Mouse (Mus musculus) stomach, embryonic 14.5 days (tissue): ENCODE results near the gene Adm. TPM values are rescaled to one million over a fixed set of nuclear protein-coding genes. Genes with fewer than 3 reads are reported as not detected.
"Not testable (repeated sequence)": the region's sequence is repeated elsewhere in the genome, so short reads cannot be mapped to it uniquely, and the experiment has no call there.

ENCODE experiments used
- ATAC-seq: fragments of 200-750 bp; cut with Nextera tagmentation; 2 replicates; pipeline ENCODE4 v1.8.0; 2017; ENCODE audit warnings: low read depth, moderate TSS enrichment; ENCODE audit not compliant: insufficient number of reproducible peaks, insufficient read depth, low FRiP score
- H3K27ac ChIP-seq: fragments of 300-500 bp; sonication (generic); 2 replicates; pipeline ENCODE4 v1.5.1; 2014; ENCODE audit warnings: mild to moderate bottlenecking, low read length, moderate library complexity, mixed read lengths
- H3K27me3 ChIP-seq: fragments of 300-500 bp; sonication (generic); 2 replicates; pipeline ENCODE4 v1.6.1; 2014; ENCODE audit warnings: low read length, control low read depth, mixed read lengths; ENCODE audit not compliant: control insufficient read depth, insufficient read depth
- H3K36me3 ChIP-seq: fragments of 300-500 bp; sonication (generic); 2 replicates; pipeline ENCODE4 v1.6.1; 2014; ENCODE audit warnings: mild to moderate bottlenecking, control low read depth, low read length, moderate library complexity, mixed read lengths; ENCODE audit not compliant: control insufficient read depth, insufficient read depth
- H3K4me1 ChIP-seq: fragments of 300-500 bp; sonication (generic); 2 replicates; pipeline ENCODE4 v1.6.1; 2014; ENCODE audit warnings: low read length, control low read depth, mixed read lengths; ENCODE audit not compliant: control insufficient read depth, insufficient read depth
- H3K4me2 ChIP-seq: fragments of 300-500 bp; sonication (generic); replicated peaks from 2 replicates; pipeline ENCODE4 v1.6.1; 2014; ENCODE audit warnings: low read depth, low read length, control low read depth
- H3K4me3 ChIP-seq: fragments of 300-500 bp; sonication (generic); 2 replicates; pipeline ENCODE4 v1.5.1; 2014; ENCODE audit warnings: low read depth, low read length, control low read depth
- H3K9ac ChIP-seq: fragments of 300-500 bp; sonication (generic); replicated peaks from 2 replicates; pipeline ENCODE4 v1.6.1; 2014; ENCODE audit warnings: low read depth, mild to moderate bottlenecking, control low read depth, low read length, moderate library complexity, mixed read lengths
- H3K9me3 ChIP-seq: fragments of 300-500 bp; sonication (generic); 2 replicates; pipeline ENCODE4 v1.6.1; 2016; ENCODE audit warnings: low read depth, low read length, control low read depth; ENCODE audit not compliant: control insufficient read depth
- WGBS: fragments of 180-500 bp; shearing (Covaris S2); extraction: QIAGEN DNeasy Blood & Tissue Kit; methylation state at CpG from one replicate; pipeline ENCODE4 v1.1.7; 2014; 5-methylcytosine and 5-hydroxymethylcytosine counted together
- polyA plus RNA-seq: library from polyadenylated mRNA; unstranded; fragments of >200 nt; fragmentation: Nextera tagmentation; extraction: Ambion mirVana; gene quantifications from 2 replicates; pipeline ENCODE4 v1.2.1, GENCODE M21; 2014

Gene Adm
- polyA plus RNA-seq, result 3.4 and 4.0 TPM in 2 replicates

GRCm38 (mm10) chr7:110627486-110628272 lies at the start of gene Adm:
TSS of gene Adm (plus strand) at chr7:110627661.
- Histone ChIP-seq H3K4me1 (peaks cover 17% of the 10 kb centered on the region; the same call in 1 of the 2 replicates), H3K27ac (no peak within 1 kb of the TSS), H3K4me3 (peak within 1 kb of the TSS; percentile 47), H3K4me2 (peak within 1 kb of the TSS; percentile 48), H3K9me3 (no peaks in the 10 kb centered on the region), H3K27me3 (peaks cover 20% of the 10 kb centered on the region), H3K36me3 (no peaks in the 10 kb centered on the region), H3K9ac (no peak within 1 kb of the TSS; the same call in 1 of the 2 replicates)
- WGBS, result 1% methylated on average over 30 of the region's 30 CpGs
- ATAC-seq, result peak; percentile 47; the same call in 1 of the 2 replicates

- WGBS, result 94% methylated on average over 3 of the region's 3 CpGs
- H3K4me2 ChIP-seq, result no peak overlapping the region
- no peak overlapping the region for H3K4me3 ChIP-seq
- H3K9ac ChIP-seq, result no peak overlapping the region
- H3K4me1 ChIP-seq, result no peaks in the 10 kb centered on the region
- H3K27me3 ChIP-seq, result no peaks in the 10 kb centered on the region
- H3K27ac ChIP-seq, result no peak overlapping the region
- ATAC-seq, result no peak
- no peaks in the 10 kb centered on the region for H3K36me3 ChIP-seq
- H3K9me3 ChIP-seq, result no peaks in the 10 kb centered on the region
These were observed 43.8 kb upstream of the Adm start for GRCm38 (mm10) chr7:110583705-110584104.

GRCm38 (mm10) chr7:110584159-110584558 lies 43.3 kb upstream of the Adm start:
- H3K9ac ChIP-seq, result no peak overlapping the region
- no peaks in the 10 kb centered on the region for H3K27me3 ChIP-seq
- no peak overlapping the region for H3K4me3 ChIP-seq
- H3K27ac ChIP-seq, result no peak overlapping the region
- H3K9me3 ChIP-seq, result no peaks in the 10 kb centered on the region
- H3K4me2 ChIP-seq, result no peak overlapping the region
- WGBS, result 61% methylated on average over 2 of the region's 2 CpGs
- no peaks in the 10 kb centered on the region for H3K4me1 ChIP-seq
- no peaks in the 10 kb centered on the region for H3K36me3 ChIP-seq
- peak; percentile 67; the same call in 1 of the 2 replicates for ATAC-seq

GRCm38 (mm10) chr7:110585250-110585649 lies 42.2 kb upstream of the Adm start:
- H3K9me3 ChIP-seq, result no peaks in the 10 kb centered on the region
- no peaks in the 10 kb centered on the region for H3K4me1 ChIP-seq
- 71% methylated on average over 2 of the region's 2 CpGs for WGBS
- H3K36me3 ChIP-seq, result no peaks in the 10 kb centered on the region
- no peak overlapping the region for H3K27ac ChIP-seq
- no peak overlapping the region for H3K4me3 ChIP-seq
- H3K4me2 ChIP-seq, result no peak overlapping the region
- H3K9ac ChIP-seq, result no peak overlapping the region
- ATAC-seq, result no peak
- no peaks in the 10 kb centered on the region for H3K27me3 ChIP-seq

- Histone ChIP-seq H3K4me3 (no peak overlapping the region), H3K36me3 (no peaks in the 10 kb centered on the region), H3K9ac (no peak overlapping the region), H3K9me3 (no peaks in the 10 kb centered on the region), H3K4me2 (no peak overlapping the region), H3K27me3 (no peaks in the 10 kb centered on the region), H3K27ac (no peak overlapping the region), H3K4me1 (no peaks in the 10 kb centered on the region)
- 86% methylated on average over 1 of the region's 1 CpGs for WGBS
- no peak for ATAC-seq
These were observed 39.7 kb upstream of the Adm start for GRCm38 (mm10) chr7:110587721-110588120.

GRCm38 (mm10) chr7:110593991-110594390 lies 33.5 kb upstream of the Adm start:
- not testable (repeated sequence) for H3K27me3 ChIP-seq, H3K9me3 ChIP-seq, H3K9ac ChIP-seq, H3K4me3 ChIP-seq, H3K4me1 ChIP-seq, H3K36me3 ChIP-seq, ATAC-seq, H3K4me2 ChIP-seq, H3K27ac ChIP-seq
- WGBS, result 93% methylated on average over 3 of the region's 3 CpGs

GRCm38 (mm10) chr7:110597141-110597540 lies 30.3 kb upstream of the Adm start:
- Histone ChIP-seq H3K4me1 (no peaks in the 10 kb centered on the region), H3K36me3 (no peaks in the 10 kb centered on the region; the same call in 1 of the 2 replicates), H3K27ac (no peak overlapping the region), H3K9me3 (no peaks in the 10 kb centered on the region; the same call in 1 of the 2 replicates), H3K9ac (no peak overlapping the region), H3K4me3 (no peak overlapping the region), H3K27me3 (no peaks in the 10 kb centered on the region), H3K4me2 (no peak overlapping the region)
- 87% methylated on average over 1 of the region's 1 CpGs for WGBS
- no peak for ATAC-seq

GRCm38 (mm10) chr7:110605476-110605875 lies 22.0 kb upstream of the Adm start:
- Histone ChIP-seq H3K4me3 (no peak overlapping the region), H3K4me2 (no peak overlapping the region), H3K27ac (no peak overlapping the region), H3K9me3 (no peaks in the 10 kb centered on the region), H3K36me3 (no peaks in the 10 kb centered on the region), H3K4me1 (no peaks in the 10 kb centered on the region), H3K9ac (no peak overlapping the region), H3K27me3 (no peaks in the 10 kb centered on the region)
- WGBS, result 91% methylated on average over 4 of the region's 4 CpGs
- no peak for ATAC-seq
